Mouse (Mus musculus): ENCODE measurements around the gene Hp. TPM values are rescaled to one million over a fixed set of nuclear protein-coding genes. Genes with fewer than 3 reads are reported as not detected.

Gene Hp
- total and polyA plus RNA-seq, 2 experiments from 2014 or later: 1.2 to 2.0 TPM

DNA sequence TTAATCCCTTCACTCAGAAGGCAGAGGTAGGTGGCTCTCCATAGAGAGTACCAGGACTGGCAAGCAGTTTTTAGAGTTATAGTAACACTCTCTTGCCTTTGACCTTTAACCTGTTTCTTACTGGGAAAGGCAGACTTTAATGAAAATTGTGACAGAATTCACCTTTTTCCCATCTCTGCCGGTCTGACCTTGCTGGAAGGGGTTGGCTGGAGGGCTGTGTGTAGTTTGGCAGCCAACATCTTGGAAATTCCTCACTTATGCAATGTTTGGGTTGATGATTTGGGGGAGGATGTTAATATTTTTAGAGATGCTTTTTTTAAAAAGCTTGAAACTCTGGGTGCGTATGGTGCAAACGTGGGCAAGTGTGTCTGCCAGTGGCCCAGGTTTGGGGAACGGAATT is 5.3 kb upstream of the Hp start:
- no peak overlapping the region for H3K9ac ChIP-seq (replicated peaks; ENCODE audit: low read depth, low read length)
- no peaks in the 10 kb centered on the region for H3K36me3 ChIP-seq (replicated peaks; ENCODE audit: control insufficient read depth, insufficient read depth, low read length)
- no peak for TF ChIP-seq CTCF (IDR thresholded peaks at IDR 0.05; ENCODE audit: low read depth)
- TF ChIP-seq EP300 (IDR thresholded peaks at IDR 0.05; ENCODE audit: low read depth): no peak
- 71% methylated on average over 4 of the region's 4 CpGs for WGBS
- H3K4me3 ChIP-seq (ENCODE audit: low read depth, low read length): no peak overlapping the region
- DNase-seq (ENCODE audit: low spot score) (no peak), ATAC-seq (ENCODE audit: insufficient read depth, low read depth) (no peak)
- no peak overlapping the region for H3K4me2 ChIP-seq (ENCODE audit: low read depth, low read length)
- 0 out of 2 replicates have a peak, but pooled peaks cover 4% of the 10 kb centered on the region for H3K9me3 ChIP-seq (replicated peaks; ENCODE audit: control insufficient read depth, low read length)
- no peaks in the 10 kb centered on the region for H3K27me3 ChIP-seq (ENCODE audit: control insufficient read depth, insufficient read depth, low read length)
- no peaks in the 10 kb centered on the region for H3K4me1 ChIP-seq (ENCODE audit: control insufficient read depth, insufficient read depth)
- no peak overlapping the region for H3K27ac ChIP-seq (ENCODE audit: low read depth)

DNA sequence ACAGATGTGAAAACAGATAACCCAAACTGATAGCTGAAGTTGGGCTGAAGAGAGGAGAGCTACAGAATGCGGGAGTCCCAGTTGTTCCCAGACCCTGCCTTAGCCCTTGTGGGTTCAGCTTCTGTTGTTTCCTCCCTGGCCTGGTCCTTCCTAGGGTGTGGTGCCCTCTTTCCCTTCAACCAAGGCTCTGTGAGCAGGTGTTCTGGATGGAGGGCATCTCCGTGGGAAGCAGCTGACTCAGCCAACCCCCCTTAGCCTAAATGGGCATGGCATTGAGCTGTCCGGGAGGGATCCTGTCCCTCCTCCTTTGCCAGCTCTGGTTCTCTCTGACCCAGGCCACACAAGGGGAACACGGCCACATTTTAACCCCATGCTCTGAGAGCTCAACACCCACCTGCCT is 2.7 kb downstream of the Hp start:
- Histone ChIP-seq H3K36me3 (replicated peaks; ENCODE audit: control insufficient read depth, insufficient read depth, low read length) (peaks cover 10% of the 10 kb centered on the region), H3K9ac (replicated peaks; ENCODE audit: low read depth, low read length) (no peak overlapping the region), H3K4me2 (ENCODE audit: low read depth, low read length) (no peak overlapping the region), H3K4me3 (ENCODE audit: low read depth, low read length) (no peak overlapping the region), H3K4me1 (ENCODE audit: control insufficient read depth, insufficient read depth) (no peaks in the 10 kb centered on the region), H3K27me3 (ENCODE audit: control insufficient read depth, insufficient read depth, low read length) (no peaks in the 10 kb centered on the region), H3K27ac (ENCODE audit: low read depth) (no peak overlapping the region), H3K9me3 (replicated peaks; ENCODE audit: control insufficient read depth, low read length) (no peaks in the 10 kb centered on the region)
- DNase-seq (ENCODE audit: low spot score) (no peak), ATAC-seq (ENCODE audit: insufficient read depth, low read depth) (no peak)
- WGBS: 77% methylated on average over 4 of the region's 4 CpGs
- TF ChIP-seq CTCF (IDR thresholded peaks at IDR 0.05; ENCODE audit: low read depth) (no peak), EP300 (IDR thresholded peaks at IDR 0.05; ENCODE audit: low read depth) (no peak)

DNA sequence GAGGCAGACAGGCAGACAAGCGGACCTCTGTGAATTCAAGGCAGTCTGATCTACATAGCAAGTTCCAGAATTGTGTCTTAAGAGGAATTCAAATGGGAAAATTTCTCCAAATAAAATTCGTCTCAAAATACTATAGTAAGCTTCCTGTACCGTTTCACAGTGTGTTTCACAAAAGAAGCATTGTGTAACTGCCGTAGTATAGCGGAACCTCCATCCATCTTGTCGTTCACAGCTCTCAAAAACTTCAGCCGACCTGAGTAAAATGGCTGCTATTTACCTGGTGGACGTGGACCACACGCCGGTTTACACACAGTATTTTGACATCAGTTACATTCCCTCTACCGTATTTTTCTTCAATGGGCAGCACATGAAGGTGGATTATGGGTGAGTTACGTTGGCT is 7.8 kb downstream of the Hp start:
- 83% methylated on average over 12 of the region's 12 CpGs for WGBS
- Histone ChIP-seq H3K9me3 (replicated peaks; ENCODE audit: control insufficient read depth, low read length) (no peaks in the 10 kb centered on the region), H3K4me3 (ENCODE audit: low read depth, low read length) (no peak overlapping the region), H3K4me1 (ENCODE audit: control insufficient read depth, insufficient read depth) (peaks cover 6% of the 10 kb centered on the region), H3K4me2 (ENCODE audit: low read depth, low read length) (no peak overlapping the region), H3K36me3 (replicated peaks; ENCODE audit: control insufficient read depth, insufficient read depth, low read length) (peaks cover 31% of the 10 kb centered on the region), H3K27ac (ENCODE audit: low read depth) (no peak overlapping the region), H3K9ac (replicated peaks; ENCODE audit: low read depth, low read length) (no peak overlapping the region), H3K27me3 (ENCODE audit: control insufficient read depth, insufficient read depth, low read length) (no peaks in the 10 kb centered on the region)
- ATAC-seq (ENCODE audit: insufficient read depth, low read depth): no peak
- TF ChIP-seq CTCF (IDR thresholded peaks at IDR 0.05; ENCODE audit: low read depth): no peak
- TF ChIP-seq EP300 (IDR thresholded peaks at IDR 0.05; ENCODE audit: low read depth): no peak
- no peak for DNase-seq (ENCODE audit: low spot score)

DNA sequence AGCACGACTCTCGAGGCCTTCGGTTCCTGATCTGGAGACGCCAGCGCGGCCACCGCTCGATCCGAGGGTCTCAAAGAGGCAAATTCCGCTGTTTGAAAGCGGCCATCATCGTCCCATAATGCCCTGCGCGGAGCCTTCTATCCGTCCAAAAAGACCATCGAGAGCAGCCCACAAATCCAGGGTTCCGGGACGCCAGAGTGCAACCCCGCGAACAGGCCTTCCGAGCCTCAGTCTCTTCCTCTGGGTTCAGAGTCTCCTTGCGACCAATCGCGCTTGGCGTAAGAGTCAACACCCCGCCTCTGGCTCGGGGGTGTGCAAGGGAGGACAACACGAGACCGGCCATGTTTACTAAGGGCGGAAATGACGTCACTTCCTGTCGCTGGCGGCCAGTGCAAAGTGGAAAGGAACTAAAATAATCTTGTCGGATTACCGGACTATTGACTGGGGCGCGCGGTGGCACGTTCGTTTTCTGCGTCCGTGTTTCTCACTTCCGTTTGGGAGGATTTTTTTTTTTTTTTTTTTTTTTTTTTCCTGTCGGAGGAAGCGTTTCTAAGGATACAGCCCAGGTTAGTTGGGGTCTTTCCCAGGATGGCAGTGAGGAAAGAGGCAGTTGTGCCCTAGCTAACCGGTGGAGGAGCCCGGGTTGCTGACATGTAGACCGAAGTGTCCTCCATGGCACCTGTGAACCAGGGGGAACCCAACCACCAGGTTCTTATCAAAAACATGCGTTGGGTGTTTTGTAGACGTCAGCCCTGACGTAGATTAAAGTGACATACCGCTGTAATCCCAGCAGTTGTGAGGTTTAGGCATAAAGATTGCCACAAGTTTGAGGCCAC is 13.3 kb downstream of the Hp start, which contains the start of the genes Dhx38 and Txnl4b:
Dhx38 (minus strand) TSS at position 364 of the 836 bp plus-strand sequence.
Txnl4b (plus strand) TSS at position 395 of the 836 bp plus-strand sequence.
- under 1% methylated on average over 52 of the region's 52 CpGs for WGBS

DNA sequence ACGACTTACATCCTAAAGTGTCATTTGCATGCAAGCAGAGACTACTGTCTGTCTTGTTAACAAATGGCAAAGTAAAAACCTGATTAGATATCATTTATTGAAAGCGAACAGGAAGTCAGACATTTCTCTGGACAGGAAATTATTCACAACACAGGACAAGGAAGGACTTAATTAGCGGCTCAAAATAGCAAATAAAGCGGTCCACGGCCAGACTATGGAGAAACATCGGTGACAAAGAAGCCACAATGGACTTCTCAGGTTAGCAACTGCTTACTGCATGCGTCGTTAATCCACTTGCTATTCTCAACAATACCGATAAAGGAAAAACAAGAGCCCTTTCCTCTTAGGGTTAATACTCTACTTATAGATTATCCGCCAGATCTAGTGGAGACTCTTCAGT is 14.2 kb downstream of the Hp start:
- peaks cover 40% of the 10 kb centered on the region for H3K36me3 ChIP-seq (replicated peaks; ENCODE audit: control insufficient read depth, insufficient read depth, low read length)
- ATAC-seq (ENCODE audit: insufficient read depth, low read depth) (no peak), DNase-seq (ENCODE audit: low spot score) (no peak)
- H3K4me2 ChIP-seq (ENCODE audit: low read depth, low read length): peak overlapping the region; percentile 88
- no peaks in the 10 kb centered on the region for H3K27me3 ChIP-seq (ENCODE audit: control insufficient read depth, insufficient read depth, low read length)
- H3K9ac ChIP-seq (replicated peaks; ENCODE audit: low read depth, low read length): peak overlapping the region; percentile 98
- no peaks in the 10 kb centered on the region for H3K9me3 ChIP-seq (replicated peaks; ENCODE audit: control insufficient read depth, low read length)
- no peak for TF ChIP-seq CTCF (IDR thresholded peaks at IDR 0.05; ENCODE audit: low read depth)
- TF ChIP-seq EP300 (IDR thresholded peaks at IDR 0.05; ENCODE audit: low read depth): no peak
- H3K27ac ChIP-seq (ENCODE audit: low read depth): peak overlapping the region; percentile 99
- H3K4me1 ChIP-seq (ENCODE audit: control insufficient read depth, insufficient read depth): peaks cover 13% of the 10 kb centered on the region
- H3K4me3 ChIP-seq (ENCODE audit: low read depth, low read length): peak overlapping the region; percentile 93
- 4% methylated on average over 10 of the region's 10 CpGs for WGBS

More for the DNA sequence above, 13.3 kb downstream of the Hp start, which contains the start of the genes Dhx38 and Txnl4b:
- Histone ChIP-seq H3K27me3 (ENCODE audit: control insufficient read depth, insufficient read depth, low read length) (no peaks in the 10 kb centered on the region), H3K9me3 (replicated peaks; ENCODE audit: control insufficient read depth, low read length) (no peaks in the 10 kb centered on the region), H3K4me2 (ENCODE audit: low read depth, low read length) (peak within 1 kb of the TSS; percentile 88), H3K4me3 (ENCODE audit: low read depth, low read length) (peak within 1 kb of the TSS; percentile 93), H3K36me3 (replicated peaks; ENCODE audit: control insufficient read depth, insufficient read depth, low read length) (peaks cover 40% of the 10 kb centered on the region), H3K9ac (replicated peaks; ENCODE audit: low read depth, low read length) (peak within 1 kb of the TSS; percentile 98), H3K27ac (ENCODE audit: low read depth) (peak within 1 kb of the TSS; percentile 99), H3K4me1 (ENCODE audit: control insufficient read depth, insufficient read depth) (peaks cover 13% of the 10 kb centered on the region)
- ATAC-seq (ENCODE audit: insufficient read depth, low read depth) (peak; percentile 100), DNase-seq (ENCODE audit: low spot score) (peak; percentile 99)
- TF ChIP-seq CTCF (IDR thresholded peaks at IDR 0.05; ENCODE audit: low read depth) (no peak), EP300 (IDR thresholded peaks at IDR 0.05; ENCODE audit: low read depth) (peak; percentile 76)
